9 mouse cellular contexts compared by ENCODE assay signal in the genomic region with DNA sequence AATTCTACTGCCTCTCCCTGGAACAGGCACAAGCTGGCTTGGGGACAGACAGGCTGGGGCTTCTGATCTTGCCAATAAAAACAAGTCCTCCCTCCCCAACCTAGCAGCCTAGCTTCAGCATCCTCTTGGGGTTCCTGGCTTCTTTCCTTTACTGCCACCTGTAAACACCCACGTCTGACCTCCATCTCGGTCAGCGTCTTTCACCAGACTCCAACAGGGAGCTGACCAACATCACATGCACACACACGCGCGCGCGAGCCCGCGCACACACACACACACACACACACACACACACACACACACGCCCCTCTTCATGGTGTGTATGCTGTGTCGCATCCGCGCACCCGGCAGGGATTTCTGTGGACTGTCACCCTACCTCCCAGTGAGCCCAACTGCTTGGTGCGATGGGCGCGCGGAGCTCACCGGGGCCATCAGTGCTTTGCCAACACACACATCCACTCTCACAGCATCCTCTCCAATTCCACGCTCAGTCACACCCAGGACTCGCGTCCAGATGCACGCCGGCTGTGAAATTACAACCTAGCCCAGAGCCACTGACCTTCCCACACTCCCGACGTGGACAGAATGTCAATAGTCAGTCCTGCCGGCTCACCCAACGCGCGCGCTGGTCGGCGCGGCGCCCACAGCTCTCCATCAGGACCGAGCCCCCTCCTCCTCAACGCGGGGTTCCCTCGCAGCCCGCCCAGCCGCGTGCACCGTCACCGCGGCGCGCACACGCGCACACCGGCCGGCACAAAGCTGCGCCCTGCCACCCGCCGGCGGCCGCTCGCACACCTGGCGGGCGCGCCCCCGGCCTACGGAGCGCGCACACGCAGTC. TPM values are rescaled to one million over a fixed set of nuclear protein-coding genes. Genes with fewer than 3 reads are reported as not detected.
A peak's percentile ranks its signal among the peaks of the same experiment; 100 is the strongest.
DNase-seq lines count a peak whose midpoint lies in the region; ATAC-seq and TF ChIP-seq lines count a peak whose summit lies in the region.
"Had no signal": no experiment of that assay in that cellular context is flagged by ENCODE, and none has a peak within 500 bp of the region (broad histone marks: within the 10 kb centered on the region; RNA-seq: fewer than 3 reads in every experiment).

No protein-coding gene starts in this region.

- ATAC-seq in heart, embryonic 11.5 days (replicated peaks; ENCODE audit: insufficient number of reproducible peaks, low FRiP score, low TSS enrichment): no peak
- ATAC-seq in limb, embryonic 14.5 days (ENCODE audit: low FRiP score, low read depth): no peak
- ATAC-seq in granulocyte monocyte progenitor cell, adult 5-6 weeks (replicated peaks; ENCODE audit: poor library complexity, severe bottlenecking): no peak; the same call in 1 of the 2 replicates

- H3K4me1 ChIP-seq in heart, embryonic 11.5 days (ENCODE audit: control insufficient read depth, insufficient read depth, low read length): no peaks in the 10 kb centered on the region; the same call in 1 of the 2 replicates
- no peaks in the 10 kb centered on the region for H3K4me1 ChIP-seq in limb, embryonic 14.5 days (ENCODE audit: control insufficient read depth, insufficient read depth, low read length)
- no peaks in the 10 kb centered on the region for H3K4me1 ChIP-seq in kidney, adult 2 months (ENCODE audit: control insufficient read depth, insufficient read depth, low read length)

- H3K4me3 ChIP-seq in heart, embryonic 11.5 days (ENCODE audit: low read depth, low read length): peak overlapping the region; percentile 42
- peak overlapping the region; percentile 32 for H3K4me3 ChIP-seq in limb, embryonic 14.5 days (replicated peaks; ENCODE audit: low read length)
- no peak overlapping the region for H3K4me3 ChIP-seq in kidney, adult 2 months (ENCODE audit: insufficient read depth, low read depth, low read length)
- H3K4me3 ChIP-seq: erythroblast, embryonic 14.5 days had no signal

- 5% methylated on average over 66 of the region's 66 CpGs for WGBS in heart, embryonic 11.5 days (ENCODE audit: insufficient replicate concordance)
- WGBS in limb, embryonic 14.5 days: 4% methylated on average over 63 of the region's 66 CpGs
- WGBS in kidney, adult 2 months: 3% methylated on average over 66 of the region's 66 CpGs

- intact Hi-C loops in heart, postnatal 36 days (cut with DNase I): no loop called here

- TF ChIP-seq POLR2A in limb, embryonic 14.5 days (IDR thresholded peaks at IDR 0.05; ENCODE audit: borderline replicate concordance, extremely low read depth, insufficient read depth, insufficient read length): no peak
- no peak for TF ChIP-seq POLR2A in kidney, adult 2 months (IDR thresholded peaks at IDR 0.05; ENCODE audit: low read depth, low read length)

- no peak for DNase-seq in heart, postnatal 36 days
- peak; percentile 90 for DNase-seq in cerebellum, adult 11-12 months
- DNase-seq in frontal cortex, postnatal 36 days (ENCODE audit: low spot score in 2 of 2): peak; percentile 67 to 68
- no peak for DNase-seq in limb, embryonic 14.5 days (ENCODE audit: low spot score)
- DNase-seq in right cerebral cortex, postnatal 36 days (ENCODE audit: low spot score in 2 of 2): peak; percentile 50 to 66
- no peak for DNase-seq in kidney, adult 2 months

- no peak overlapping the region for H3K27ac ChIP-seq in heart, embryonic 11.5 days (ENCODE audit: low read depth, low read length)
- no peak overlapping the region for H3K27ac ChIP-seq in limb, embryonic 14.5 days (replicated peaks; ENCODE audit: low read depth, low read length)
- H3K27ac ChIP-seq in kidney, adult 2 months (ENCODE audit: insufficient read depth, low read depth, low read length): no peak overlapping the region

- H3K4me2 ChIP-seq in heart, embryonic 11.5 days: peak overlapping the region; percentile 69
- peak overlapping the region; percentile 49 for H3K4me2 ChIP-seq in limb, embryonic 14.5 days (replicated peaks; ENCODE audit: low read depth, low read length, severe bottlenecking)

- peaks cover 71% of the 10 kb centered on the region for H3K27me3 ChIP-seq in heart, embryonic 11.5 days (ENCODE audit: control insufficient read depth, insufficient read depth, low read length)
- H3K27me3 ChIP-seq in limb, embryonic 14.5 days (ENCODE audit: control insufficient read depth, insufficient read depth, low read length): peaks cover 42% of the 10 kb centered on the region
- H3K27me3 ChIP-seq in kidney, adult 2 months (replicated peaks; ENCODE audit: control insufficient read depth, insufficient read depth, low read length): no peaks in the 10 kb centered on the region

- H3K36me3 ChIP-seq in heart, embryonic 11.5 days (ENCODE audit: control insufficient read depth, insufficient read depth, low read length): no peaks in the 10 kb centered on the region
- no peaks in the 10 kb centered on the region for H3K36me3 ChIP-seq in limb, embryonic 14.5 days (ENCODE audit: control insufficient read depth, insufficient read depth, low read length)
- no peaks in the 10 kb centered on the region for H3K36me3 ChIP-seq in kidney, adult 2 months (ENCODE audit: control insufficient read depth, insufficient read depth, low read length)

- no peaks in the 10 kb centered on the region for H3K9me3 ChIP-seq in heart, embryonic 11.5 days (replicated peaks; ENCODE audit: control insufficient read depth, low read length)
- H3K9me3 ChIP-seq in limb, embryonic 14.5 days (ENCODE audit: control insufficient read depth, low read length): no peaks in the 10 kb centered on the region

- no peak for TF ChIP-seq CTCF in kidney, adult 2 months (conservative IDR thresholded peaks at IDR 0.05; ENCODE audit: insufficient read depth, insufficient read length, low read depth, low read length)

- H3K9ac ChIP-seq in heart, embryonic 11.5 days (ENCODE audit: low read depth, low read length): no peak overlapping the region
- H3K9ac ChIP-seq in limb, embryonic 14.5 days (ENCODE audit: low read depth, low read length, severe bottlenecking): no peak overlapping the region

RNA-seq across cellular contexts. Expression of gene Rap1gap2, which starts 21.1 kb away (rescaled TPM):
- 6.6 TPM in 2 replicates for polyA plus RNA-seq in heart, embryonic 11.5 days (2014; fragmentation: Nextera tagmentation; extraction: Ambion mirVana)
- total RNA-seq in heart, postnatal 36 days (2021): 10 to 100 TPM; 74.1 to 86.6 TPM
- 3.5 and 4.1 TPM in 2 replicates for polyA plus RNA-seq in limb, embryonic 14.5 days (2012; rRNA removed)
- 1.1 and 1.8 TPM in 2 replicates for polyA plus RNA-seq in limb, embryonic 14.5 days (2014; fragmentation: Nextera tagmentation; extraction: Ambion mirVana)
- total RNA-seq in granulocyte monocyte progenitor cell, adult 5-6 weeks (2014; fragmentation: Nextera tagmentation): 1.1 and 3.2 TPM in 2 replicates
- total RNA-seq in granulocyte monocyte progenitor cell, adult 5-6 weeks (2017): 0.78 and 0.82 TPM in 2 replicates
- polyA plus RNA-seq in kidney, adult 2 months (2012; rRNA removed): 24.9 and 29.4 TPM in 2 replicates

RNA-seq across cellular contexts. Expression of gene Ccdc92b, which starts 29.8 kb away (rescaled TPM):
- 2.8 and 3.5 TPM in 2 replicates for polyA plus RNA-seq in heart, embryonic 11.5 days (2014; fragmentation: Nextera tagmentation; extraction: Ambion mirVana)
- total RNA-seq in heart, postnatal 36 days (2021): under 1 TPM; 0.33 to 0.36 TPM
- 0.46 and 0.50 TPM in 2 replicates for polyA plus RNA-seq in limb, embryonic 14.5 days (2012; rRNA removed)
- polyA plus RNA-seq in limb, embryonic 14.5 days (2014; fragmentation: Nextera tagmentation; extraction: Ambion mirVana): 0.36 and 0.64 TPM in 2 replicates
- not detected in 2 replicates for total RNA-seq in granulocyte monocyte progenitor cell, adult 5-6 weeks (2014; fragmentation: Nextera tagmentation)
- total RNA-seq in granulocyte monocyte progenitor cell, adult 5-6 weeks (2017): not detected in 2 replicates
- 0.13 and 0.18 TPM in 2 replicates for polyA plus RNA-seq in kidney, adult 2 months (2012; rRNA removed)

RNA-seq across cellular contexts. Expression of gene Cluh, which starts 59.7 kb away (rescaled TPM):
- 27.5 and 33.1 TPM in 2 replicates for polyA plus RNA-seq in heart, embryonic 11.5 days (2014; fragmentation: Nextera tagmentation; extraction: Ambion mirVana)
- 100 to 1,000 TPM; 221 to 229 TPM for total RNA-seq in heart, postnatal 36 days (2021)
- polyA plus RNA-seq in limb, embryonic 14.5 days (2012; rRNA removed): 44.8 and 48.8 TPM in 2 replicates
- polyA plus RNA-seq in limb, embryonic 14.5 days (2014; fragmentation: Nextera tagmentation; extraction: Ambion mirVana): 21.3 and 21.7 TPM in 2 replicates
- total RNA-seq in granulocyte monocyte progenitor cell, adult 5-6 weeks (2014; fragmentation: Nextera tagmentation): 63.8 and 74.4 TPM in 2 replicates
- total RNA-seq in granulocyte monocyte progenitor cell, adult 5-6 weeks (2017): 32.1 and 35.3 TPM in 2 replicates
- polyA plus RNA-seq in kidney, adult 2 months (2012; rRNA removed): 115 and 119 TPM in 2 replicates

Comparison
In these comparisons a context has a peak if more than half of its experiments do, and no peak if none do; other contexts are left out.
1. DNase-seq: peak in cerebellum, adult 11-12 months (single experiment), frontal cortex, postnatal 36 days (2 of 2) and right cerebral cortex, postnatal 36 days (2 of 2); none in heart, postnatal 36 days (0 of 2), limb, embryonic 14.5 days (single experiment) and kidney, adult 2 months (single experiment).